Mouse (Mus musculus) midbrain, embryonic 14.5 days (tissue): ENCODE data around the gene Ppp1r16b. TPM values are rescaled to one million over a fixed set of nuclear protein-coding genes. Genes with fewer than 3 reads are reported as not detected.
A peak's percentile ranks its signal among the peaks of the same experiment; 100 is the strongest.
"Not testable (repeated sequence)": the region's sequence is repeated elsewhere in the genome, so short reads cannot be mapped to it uniquely, and the experiment has no call there.

ENCODE experiments used
- ATAC-seq: fragments of 200-750 bp; cut with Nextera tagmentation; 2 replicates; pipeline ENCODE4 v1.8.0; 2017; ENCODE audit warnings: moderate number of reproducible peaks, moderate library complexity; ENCODE audit not compliant: low FRiP score, low TSS enrichment
- DNase-seq: peaks from one replicate; pipeline ENCODE4 v3.0.0-alpha.2; 2015
- H3K27ac ChIP-seq: fragments of 300-500 bp; sonication (generic); replicated peaks from 2 replicates; pipeline ENCODE4 v1.5.1; 2014; ENCODE audit warnings: mild to moderate bottlenecking, low read depth, low read length, moderate library complexity
- H3K27me3 ChIP-seq: fragments of 300-500 bp; sonication (generic); 2 replicates; pipeline ENCODE4 v1.6.1; 2014; ENCODE audit warnings: low read length, control low read depth, mixed read lengths; ENCODE audit not compliant: control insufficient read depth, insufficient read depth
- H3K36me3 ChIP-seq: fragments of 300-500 bp; sonication (generic); 2 replicates; pipeline ENCODE4 v1.6.1; 2014; ENCODE audit warnings: low read length, control low read depth; ENCODE audit not compliant: control insufficient read depth, insufficient read depth
- H3K4me1 ChIP-seq: fragments of 300-500 bp; sonication (generic); 2 replicates; pipeline ENCODE4 v1.6.1; 2014; ENCODE audit warnings: mild to moderate bottlenecking, antibody characterized with exemption, low read length, control low read depth; ENCODE audit not compliant: control insufficient read depth, insufficient read depth
- H3K4me2 ChIP-seq: fragments of 300-500 bp; sonication (generic); 2 replicates; pipeline ENCODE4 v1.6.1; 2014; ENCODE audit warnings: mild to moderate bottlenecking, low read length, moderate library complexity
- H3K4me3 ChIP-seq: fragments of 300-500 bp; sonication (generic); replicated peaks from 2 replicates; pipeline ENCODE4 v1.5.1; 2014; ENCODE audit warnings: low read depth, low read length
- H3K9ac ChIP-seq: fragments of 300-500 bp; sonication (generic); replicated peaks from 2 replicates; pipeline ENCODE4 v1.6.1; 2014; ENCODE audit warnings: mild to moderate bottlenecking, low read length, moderate library complexity
- H3K9me3 ChIP-seq: fragments of 300-500 bp; sonication (generic); 2 replicates; pipeline ENCODE4 v1.6.1; 2016; ENCODE audit warnings: low read length, control low read depth, mixed read lengths; ENCODE audit not compliant: control insufficient read depth
- WGBS: fragments of 180-500 bp; shearing (Covaris S2); extraction: QIAGEN DNeasy Blood & Tissue Kit; methylation state at CpG from one replicate; pipeline ENCODE4 v1.1.7; 2014; 5-methylcytosine and 5-hydroxymethylcytosine counted together
- polyA plus RNA-seq: library from polyadenylated mRNA; unstranded; fragments of >200 nt; fragmentation: Nextera tagmentation; extraction: Ambion mirVana; gene quantifications from 2 replicates; pipeline ENCODE4 v1.2.1, GENCODE M21; 2014

Ppp1r16b gene
- polyA plus RNA-seq, 1 experiment from 2014 or later = 16.1 TPM

- no peak for DNase-seq
Observed at GRCm38 (mm10) chr2:158730896-158731295, 65.7 kb downstream of the Ppp1r16b start.

GRCm38 (mm10) chr2:158732521-158732920, 67.3 kb downstream of the Ppp1r16b start:
- 92% methylated on average over 9 of the region's 9 CpGs for WGBS
- H3K27me3 ChIP-seq = no peaks in the 10 kb centered on the region
- ATAC-seq (no peak), DNase-seq (no peak)
- no peak overlapping the region for H3K9ac ChIP-seq
- H3K4me2 ChIP-seq = no peak overlapping the region
- H3K4me3 ChIP-seq = no peak overlapping the region
- H3K9me3 ChIP-seq = no peaks in the 10 kb centered on the region
- no peaks in the 10 kb centered on the region for H3K4me1 ChIP-seq
- no peak overlapping the region for H3K27ac ChIP-seq
- H3K36me3 ChIP-seq = no peaks in the 10 kb centered on the region

More at GRCm38 (mm10) chr2:158730896-158731295, 65.7 kb downstream of the Ppp1r16b start:
- H3K4me3 ChIP-seq = no peak overlapping the region
- H3K9ac ChIP-seq = no peak overlapping the region
- no peak for ATAC-seq
- H3K36me3 ChIP-seq = no peaks in the 10 kb centered on the region
- H3K9me3 ChIP-seq = no peaks in the 10 kb centered on the region
- H3K27ac ChIP-seq = no peak overlapping the region
- no peaks in the 10 kb centered on the region for H3K27me3 ChIP-seq
- no peak overlapping the region for H3K4me2 ChIP-seq
- H3K4me1 ChIP-seq = no peaks in the 10 kb centered on the region
- WGBS = 76% methylated on average over 3 of the region's 3 CpGs

GRCm38 (mm10) chr2:158733136-158733535, 67.9 kb downstream of the Ppp1r16b start:
- Histone ChIP-seq H3K4me2 (no peak overlapping the region), H3K27me3 (no peaks in the 10 kb centered on the region), H3K4me3 (no peak overlapping the region), H3K36me3 (no peaks in the 10 kb centered on the region), H3K4me1 (no peaks in the 10 kb centered on the region), H3K9me3 (no peaks in the 10 kb centered on the region), H3K9ac (no peak overlapping the region), H3K27ac (no peak overlapping the region)
- ATAC-seq = no peak
- DNase-seq = no peak
- WGBS = 82% methylated on average over 4 of the region's 4 CpGs

- Histone ChIP-seq H3K27ac (no peak overlapping the region), H3K9me3 (no peaks in the 10 kb centered on the region), H3K4me3 (no peak overlapping the region), H3K27me3 (no peaks in the 10 kb centered on the region), H3K4me1 (peaks cover 5% of the 10 kb centered on the region; the same call in 1 of the 2 replicates), H3K9ac (no peak overlapping the region), H3K4me2 (no peak overlapping the region), H3K36me3 (no peaks in the 10 kb centered on the region)
- no peak for DNase-seq
- whole genome bisulfite sequencing = 91% methylated on average over 6 of the region's 6 CpGs
- no peak for ATAC-seq
Observed at GRCm38 (mm10) chr2:158733914-158734313, 68.7 kb downstream of the Ppp1r16b start.

- Histone ChIP-seq H3K4me2 (no peak overlapping the region), H3K9ac (no peak overlapping the region), H3K4me3 (no peak overlapping the region), H3K9me3 (no peaks in the 10 kb centered on the region), H3K27me3 (no peaks in the 10 kb centered on the region), H3K36me3 (no peaks in the 10 kb centered on the region), H3K27ac (no peak overlapping the region), H3K4me1 (peaks cover 8% of the 10 kb centered on the region; the same call in 1 of the 2 replicates)
- peak; percentile 50 for DNase-seq
- WGBS = 82% methylated on average over 7 of the region's 7 CpGs
- no peak for ATAC-seq
Observed at GRCm38 (mm10) chr2:158734500-158735152, 69.4 kb downstream of the Ppp1r16b start.

- WGBS = 95% methylated on average over 8 of the region's 8 CpGs
Observed at GRCm38 (mm10) chr2:158735340-158735739, 70.1 kb downstream of the Ppp1r16b start.

DNA sequence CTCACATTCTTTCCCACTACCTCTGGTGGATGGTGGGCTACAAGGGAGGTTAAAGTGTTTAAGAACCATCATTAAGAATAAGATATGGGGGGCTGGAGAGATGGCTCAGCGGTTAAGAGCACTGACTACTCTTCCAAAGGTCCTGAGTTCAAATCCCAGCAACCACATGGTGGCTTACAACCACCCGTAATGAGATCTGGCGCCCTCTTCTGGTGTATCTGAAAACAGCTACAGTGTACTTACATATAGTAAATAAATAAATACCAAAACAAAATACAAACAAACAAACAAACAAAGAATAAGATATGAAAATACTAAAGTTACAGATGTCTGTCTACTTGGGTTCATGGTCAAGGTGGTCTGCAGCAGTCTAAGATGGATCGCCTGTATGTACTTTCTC, 71.0 kb downstream of the Ppp1r16b start:
- H3K4me1 ChIP-seq, ATAC-seq, H3K4me3 ChIP-seq, H3K4me2 ChIP-seq, H3K36me3 ChIP-seq, DNase-seq, H3K9ac ChIP-seq, H3K27ac ChIP-seq, H3K27me3 ChIP-seq, H3K9me3 ChIP-seq: not testable (repeated sequence)
- WGBS = 84% methylated on average over 4 of the region's 4 CpGs

More at GRCm38 (mm10) chr2:158735340-158735739, 70.1 kb downstream of the Ppp1r16b start:
- ATAC-seq = no peak
- Histone ChIP-seq H3K27ac (no peak overlapping the region), H3K27me3 (no peaks in the 10 kb centered on the region), H3K9me3 (no peaks in the 10 kb centered on the region), H3K9ac (no peak overlapping the region), H3K36me3 (no peaks in the 10 kb centered on the region), H3K4me3 (no peak overlapping the region), H3K4me1 (peaks cover 8% of the 10 kb centered on the region; the same call in 1 of the 2 replicates), H3K4me2 (no peak overlapping the region)
- DNase-seq = no peak

DNA sequence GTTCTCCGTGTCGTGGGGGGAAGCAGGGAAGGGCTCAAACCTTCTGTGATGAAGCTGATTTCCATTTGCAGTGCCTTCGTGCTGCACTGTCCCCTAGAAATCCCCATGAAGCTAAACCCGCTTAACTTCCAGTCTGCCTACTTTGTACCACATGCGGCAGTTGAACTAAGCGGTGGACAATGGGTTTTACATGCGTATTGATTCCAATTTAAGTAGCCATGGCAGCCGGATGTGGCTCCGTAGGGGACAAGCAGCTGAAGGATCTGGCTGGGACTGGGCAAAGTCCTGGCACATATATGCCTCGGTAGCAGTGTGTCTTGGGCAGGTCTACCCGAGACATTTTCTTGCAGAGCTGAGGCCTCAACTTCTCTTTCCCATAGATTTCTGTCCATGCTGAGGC, 73.4 kb downstream of the Ppp1r16b start:
- peak; percentile 53; the same call in 1 of the 2 replicates for ATAC-seq
- no peaks in the 10 kb centered on the region for H3K36me3 ChIP-seq
- DNase-seq = peak; percentile 68
- no peaks in the 10 kb centered on the region for H3K27me3 ChIP-seq
- no peak overlapping the region for H3K4me3 ChIP-seq
- peaks cover 8% of the 10 kb centered on the region; the same call in 1 of the 2 replicates for H3K4me1 ChIP-seq
- H3K9ac ChIP-seq = no peak overlapping the region
- no peak overlapping the region for H3K4me2 ChIP-seq
- no peaks in the 10 kb centered on the region for H3K9me3 ChIP-seq
- 0 out of 2 replicates have a peak overlapping the region, but pooled peaks have one; percentile 26 for H3K27ac ChIP-seq
- WGBS = 17% methylated on average over 11 of the region's 11 CpGs

GRCm38 (mm10) chr2:158739113-158739512, 73.9 kb downstream of the Ppp1r16b start:
- Histone ChIP-seq H3K36me3 (no peaks in the 10 kb centered on the region), H3K27me3 (no peaks in the 10 kb centered on the region), H3K4me2 (no peak overlapping the region), H3K9ac (no peak overlapping the region), H3K4me3 (no peak overlapping the region), H3K9me3 (no peaks in the 10 kb centered on the region), H3K27ac (no peak overlapping the region), H3K4me1 (peaks cover 8% of the 10 kb centered on the region; the same call in 1 of the 2 replicates)
- DNase-seq (no peak), ATAC-seq (peak; percentile 14; the same call in 1 of the 2 replicates)
- 85% methylated on average over 3 of the region's 3 CpGs for WGBS
